Mouse (Mus musculus) left cerebral cortex, adult 11 months (tissue): Measurements from ENCODE around the gene Cotl1.

Experiments
- DNase-seq: peaks from one replicate; pipeline ENCODE4 v3.0.0; 2022; ENCODE audit warnings: low spot score

The Cotl1 gene

GRCm38 (mm10) chr8:119817446-119817845, 22.9 kb downstream of the Cotl1 start:
- no peak for DNase-seq

DNA sequence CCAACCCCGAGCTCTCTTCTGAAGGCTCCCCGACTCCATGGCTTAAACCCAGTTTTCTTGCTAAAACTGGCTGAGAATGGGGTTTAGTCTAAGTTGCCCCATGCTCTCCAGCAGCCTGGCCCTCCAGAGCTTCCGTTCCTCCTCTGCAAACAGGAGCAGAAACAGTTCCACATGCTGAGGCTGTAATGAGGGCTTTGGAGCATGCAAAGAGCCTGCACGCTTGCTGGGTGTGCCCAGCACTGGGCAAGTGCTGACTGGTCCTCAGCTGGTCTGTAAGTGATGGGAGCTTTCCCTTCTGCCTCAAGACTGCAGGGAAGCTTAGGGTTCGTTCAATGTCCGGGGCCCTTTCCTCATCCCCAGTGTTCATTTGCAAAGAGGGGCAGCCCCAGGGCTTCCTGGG, 24.1 kb downstream of the Cotl1 start:
- no peak for DNase-seq

DNA sequence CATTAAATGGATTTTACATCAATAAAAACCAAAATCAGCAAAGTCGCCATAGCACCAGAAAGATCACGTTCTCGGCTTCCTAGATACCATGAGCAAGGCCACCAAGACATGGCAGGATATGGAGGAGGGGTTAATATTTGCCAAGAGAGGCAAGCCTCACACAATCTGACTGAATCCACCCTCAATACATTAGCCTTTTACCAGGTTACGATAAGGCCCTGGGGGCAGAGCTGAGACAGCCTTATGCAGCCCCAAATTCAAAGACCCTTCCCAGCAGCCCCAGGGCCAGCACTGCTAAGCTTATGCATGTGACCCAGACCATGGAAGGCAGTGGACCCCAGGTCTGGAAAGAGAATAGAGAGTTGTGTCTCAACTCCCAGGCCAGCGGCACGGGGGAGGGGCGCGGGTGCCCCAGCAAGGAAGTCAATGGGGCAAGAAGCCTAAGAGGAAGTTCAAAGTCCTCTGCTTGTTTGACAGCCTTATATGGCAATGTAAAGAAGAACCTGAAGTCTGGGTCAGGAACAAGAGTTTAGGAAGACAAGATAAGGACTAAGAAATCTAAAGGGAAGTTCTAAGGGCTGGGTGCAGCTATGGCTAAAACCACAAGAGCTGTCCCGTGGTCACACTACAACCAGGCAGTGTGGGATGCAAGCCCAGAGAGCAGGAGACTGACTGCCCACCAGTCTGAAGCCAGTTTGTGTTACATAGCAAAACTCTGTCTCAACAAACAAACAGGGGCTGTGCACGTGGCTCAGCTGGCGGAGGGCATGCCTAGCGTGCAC, 27.5 kb downstream of the Cotl1 start:
- DNase-seq: no peak

DNA sequence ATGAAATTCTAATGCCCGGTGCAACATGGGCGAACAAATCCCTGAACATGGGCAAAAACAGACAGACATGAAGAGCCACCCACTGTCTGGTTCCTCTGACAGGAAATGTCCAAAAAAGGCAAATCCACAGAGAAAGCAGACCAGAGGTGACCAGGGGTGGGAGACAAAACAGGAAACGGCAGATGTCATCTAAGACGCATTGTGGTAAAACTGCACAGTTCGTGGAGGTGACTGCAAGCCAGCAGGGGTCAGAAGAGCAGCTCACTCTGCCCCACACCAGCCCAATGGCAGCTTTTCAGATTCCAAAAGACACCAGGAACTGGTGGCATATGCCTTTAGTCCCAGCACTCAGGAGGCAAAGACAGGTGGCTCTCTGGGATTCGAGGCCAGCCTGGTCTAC, 28.4 kb downstream of the Cotl1 start:
- no peak for DNase-seq

- DNase-seq: no peak
Measured at GRCm38 (mm10) chr8:119810953-119811499, 29.3 kb downstream of the Cotl1 start.

GRCm38 (mm10) chr8:119810127-119810868, 30.0 kb downstream of the Cotl1 start:
- no peak for DNase-seq

GRCm38 (mm10) chr8:119809620-119810019, 30.7 kb downstream of the Cotl1 start:
- DNase-seq: no peak

DNA sequence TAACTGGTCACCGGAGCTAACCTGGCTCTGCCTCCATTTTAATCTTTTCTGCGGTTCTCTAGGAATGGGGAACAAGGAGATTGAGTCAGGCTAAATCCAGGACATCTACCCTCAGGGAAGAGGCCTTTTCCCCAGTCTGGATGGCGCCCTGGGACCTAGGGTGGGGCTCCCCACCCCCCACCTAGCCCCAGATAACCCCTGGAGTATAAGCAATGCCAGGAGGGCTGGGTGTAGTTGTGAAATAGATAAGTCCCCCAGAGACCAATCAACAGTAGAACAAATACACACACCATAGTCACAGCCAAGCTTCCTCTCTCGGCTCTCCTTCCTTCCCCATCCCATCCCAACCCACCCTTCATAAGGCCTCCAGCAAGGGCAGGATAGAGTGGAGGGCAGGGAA, 32.7 kb downstream of the Cotl1 start:
- no peak for DNase-seq

GRCm38 (mm10) chr8:119806422-119807263, 33.7 kb downstream of the Cotl1 start:
- DNase-seq: no peak

DNA sequence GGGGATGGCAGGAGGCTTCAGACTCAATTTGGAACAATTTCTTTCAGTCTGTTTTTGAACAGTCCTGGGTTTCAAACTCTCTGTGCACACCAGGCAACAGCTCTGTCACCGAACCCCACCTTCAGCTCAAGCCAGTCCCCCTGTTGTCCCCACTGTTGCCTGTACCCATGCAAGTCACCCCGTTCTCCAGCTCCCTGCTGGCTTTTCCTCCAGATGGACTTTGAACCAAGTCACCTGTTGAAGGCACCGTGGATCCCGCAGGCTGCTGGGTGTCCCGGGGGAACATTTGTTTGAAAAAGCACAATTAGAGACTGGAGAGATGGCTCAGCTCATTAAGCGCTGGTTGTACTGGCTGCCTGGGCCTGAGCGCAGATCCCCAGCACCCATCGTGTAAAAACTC, 35.1 kb downstream of the Cotl1 start:
- no peak for DNase-seq

GRCm38 (mm10) chr8:119802592-119802991, 37.8 kb downstream of the Cotl1 start:
- DNase-seq: no peak

DNA sequence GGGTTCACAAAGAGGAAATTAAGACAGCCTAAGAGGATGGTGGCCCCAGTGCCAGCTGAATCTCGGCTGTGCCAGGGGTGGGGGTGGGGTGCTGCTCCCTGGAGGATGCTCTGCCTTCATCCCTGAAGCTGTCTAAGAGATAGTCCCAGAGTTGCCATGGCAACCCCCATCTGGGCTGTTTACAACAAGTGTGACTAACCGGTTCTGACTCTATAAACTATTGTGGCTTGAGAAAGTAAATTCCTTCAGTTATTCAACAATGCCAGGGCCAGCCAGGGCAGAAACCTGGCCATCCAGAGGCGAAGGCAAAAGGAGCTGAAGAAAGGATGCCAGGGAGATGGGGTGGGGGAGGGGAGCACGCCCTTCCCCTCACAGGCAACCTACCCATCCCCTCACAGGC, 39.2 kb downstream of the Cotl1 start:
- DNase-seq: no peak

GRCm38 (mm10) chr8:119798965-119799264, 41.4 kb downstream of the Cotl1 start:
- no peak for DNase-seq

GRCm38 (mm10) chr8:119798170-119798964, 42.0 kb downstream of the Cotl1 start:
- peak; percentile 71 for DNase-seq

GRCm38 (mm10) chr8:119795651-119796050, 44.7 kb downstream of the Cotl1 start:
- no peak for DNase-seq

DNA sequence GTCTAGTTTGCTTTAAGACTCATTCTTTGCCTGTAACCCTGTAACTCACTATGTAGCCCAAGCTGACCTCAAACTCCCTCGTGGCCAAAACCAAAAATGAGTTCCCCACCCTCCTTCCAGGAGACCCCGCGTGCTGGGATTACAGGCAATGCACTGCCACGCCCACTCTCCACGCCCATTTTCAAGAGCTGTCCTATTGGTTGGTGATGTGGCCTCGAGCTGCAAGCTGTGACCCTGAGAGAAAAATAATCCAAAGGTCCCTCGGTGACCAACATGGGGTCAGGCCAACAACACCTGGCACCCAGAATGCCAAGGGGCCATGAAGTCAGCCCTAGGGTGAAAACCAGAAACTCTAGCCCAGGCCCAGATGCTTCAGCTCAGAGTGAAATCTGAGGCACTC, 45.7 kb downstream of the Cotl1 start:
- no peak for DNase-seq

GRCm38 (mm10) chr8:119791804-119792704, 48.3 kb downstream of the Cotl1 start:
- no peak for DNase-seq

GRCm38 (mm10) chr8:119789581-119789980, 50.8 kb downstream of the Cotl1 start:
- DNase-seq: no peak

DNA sequence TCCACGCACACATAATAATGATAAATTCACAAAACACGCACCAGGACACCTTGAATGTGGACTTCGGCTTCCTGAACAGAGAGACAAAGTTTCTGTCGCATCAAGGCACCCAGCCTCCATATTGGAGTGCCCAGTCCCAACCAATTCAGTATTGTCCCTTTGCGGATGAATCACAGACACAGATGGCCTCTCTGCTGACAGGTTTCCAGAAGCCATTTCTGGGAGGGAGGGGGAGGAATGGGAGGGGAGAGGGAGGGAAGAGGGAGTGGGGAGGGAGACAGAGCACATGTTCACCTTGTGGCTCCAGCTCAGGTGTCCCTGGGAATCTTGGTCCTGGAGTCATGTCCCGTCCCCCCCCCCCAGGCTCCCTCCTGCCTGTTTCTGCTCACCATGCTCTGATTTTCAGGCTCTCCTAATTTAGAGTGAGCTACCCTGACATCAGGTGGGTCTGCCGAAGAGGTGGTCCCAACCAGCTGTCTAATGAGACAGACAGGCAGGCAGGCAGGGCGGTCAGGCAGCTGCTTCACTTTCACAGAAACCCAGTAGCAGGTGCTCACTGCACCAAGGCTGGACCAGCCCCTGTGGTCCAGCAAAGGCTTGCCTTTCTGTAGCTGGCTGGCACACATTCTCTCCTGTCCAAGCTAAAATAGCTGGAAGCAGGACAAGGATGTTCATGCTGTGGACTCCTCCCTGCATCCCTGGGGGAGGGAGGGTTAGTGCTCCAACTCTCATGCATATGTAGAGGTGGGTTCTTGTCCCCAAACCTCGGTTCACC, 51.5 kb downstream of the Cotl1 start:
- no peak for DNase-seq

GRCm38 (mm10) chr8:119787341-119787740, 53.0 kb downstream of the Cotl1 start:
- no peak for DNase-seq
